Mouse (Mus musculus): ENCODE results near the gene St3gal2. TPM values are rescaled to one million over a fixed set of nuclear protein-coding genes. Genes with fewer than 3 reads are reported as not detected.
"Not testable (repeated sequence)": the region's sequence is repeated elsewhere in the genome, so short reads cannot be mapped to it uniquely, and the experiment has no call there.

The St3gal2 gene
- polyA plus RNA-seq, 1 experiment: 5.9 TPM

DNA sequence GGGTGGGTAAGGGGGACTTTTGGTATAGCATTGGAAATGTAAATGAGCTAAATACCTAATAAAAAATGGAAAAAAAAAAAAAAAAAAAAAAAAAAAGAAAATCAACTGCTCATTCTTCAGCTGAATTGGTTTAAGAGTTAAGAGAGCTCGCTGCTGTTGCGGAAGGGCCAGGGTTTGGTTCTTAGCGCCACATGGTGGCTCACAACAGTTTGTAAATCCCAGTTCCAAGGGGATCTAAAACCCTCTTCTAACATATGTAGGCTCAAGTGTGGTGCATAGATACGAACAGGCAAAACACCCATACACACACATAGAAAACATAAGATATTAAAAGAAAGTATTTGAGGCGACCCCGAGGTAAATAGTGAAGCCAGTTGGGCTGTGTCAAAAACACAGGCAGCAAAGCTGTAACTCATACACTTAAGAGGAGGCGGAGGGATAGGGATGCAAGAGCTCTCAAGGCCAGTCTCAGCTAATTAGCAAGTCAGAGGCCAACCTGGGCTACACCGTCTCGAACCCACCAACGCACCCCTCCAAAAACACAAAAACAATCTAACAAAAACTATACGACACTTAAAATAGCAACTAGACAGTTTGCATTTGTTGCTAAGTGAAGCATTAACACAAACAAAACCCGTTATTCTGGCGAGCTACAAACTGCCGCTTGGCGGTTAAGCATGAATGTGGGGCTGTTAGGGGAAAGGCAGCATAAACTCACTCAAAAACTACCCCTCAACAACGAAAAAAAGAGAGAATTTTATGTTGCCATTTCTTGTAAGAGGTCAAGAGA, 77.1 kb downstream of the St3gal2 start:
- whole genome bisulfite sequencing: 33% methylated on average over 16 of the region's 16 CpGs
- Histone ChIP-seq H3K27me3 (ENCODE audit: control insufficient read depth, insufficient read depth, low read length) (no peaks in the 10 kb centered on the region), H3K4me1 (ENCODE audit: control insufficient read depth, insufficient read depth, insufficient read length, low read length) (peaks cover 3% of the 10 kb centered on the region; the same call in 1 of the 2 replicates), H3K36me3 (ENCODE audit: control insufficient read depth, insufficient read depth, low read length) (peaks cover 18% of the 10 kb centered on the region), H3K27ac (ENCODE audit: insufficient read depth, low read depth, low read length) (0 out of 2 replicates have a peak overlapping the region, but pooled peaks have one; percentile 58), H3K4me3 (ENCODE audit: low read depth, low read length) (peak overlapping the region; percentile 98)
- TF ChIP-seq CTCF (IDR thresholded peaks at IDR 0.05; ENCODE audit: extremely low read depth, insufficient read length, insufficient replicate concordance, low read depth, low read length) (no peak), POLR2A (IDR thresholded peaks at IDR 0.05; ENCODE audit: low read depth, low read length) (no peak)

DNA sequence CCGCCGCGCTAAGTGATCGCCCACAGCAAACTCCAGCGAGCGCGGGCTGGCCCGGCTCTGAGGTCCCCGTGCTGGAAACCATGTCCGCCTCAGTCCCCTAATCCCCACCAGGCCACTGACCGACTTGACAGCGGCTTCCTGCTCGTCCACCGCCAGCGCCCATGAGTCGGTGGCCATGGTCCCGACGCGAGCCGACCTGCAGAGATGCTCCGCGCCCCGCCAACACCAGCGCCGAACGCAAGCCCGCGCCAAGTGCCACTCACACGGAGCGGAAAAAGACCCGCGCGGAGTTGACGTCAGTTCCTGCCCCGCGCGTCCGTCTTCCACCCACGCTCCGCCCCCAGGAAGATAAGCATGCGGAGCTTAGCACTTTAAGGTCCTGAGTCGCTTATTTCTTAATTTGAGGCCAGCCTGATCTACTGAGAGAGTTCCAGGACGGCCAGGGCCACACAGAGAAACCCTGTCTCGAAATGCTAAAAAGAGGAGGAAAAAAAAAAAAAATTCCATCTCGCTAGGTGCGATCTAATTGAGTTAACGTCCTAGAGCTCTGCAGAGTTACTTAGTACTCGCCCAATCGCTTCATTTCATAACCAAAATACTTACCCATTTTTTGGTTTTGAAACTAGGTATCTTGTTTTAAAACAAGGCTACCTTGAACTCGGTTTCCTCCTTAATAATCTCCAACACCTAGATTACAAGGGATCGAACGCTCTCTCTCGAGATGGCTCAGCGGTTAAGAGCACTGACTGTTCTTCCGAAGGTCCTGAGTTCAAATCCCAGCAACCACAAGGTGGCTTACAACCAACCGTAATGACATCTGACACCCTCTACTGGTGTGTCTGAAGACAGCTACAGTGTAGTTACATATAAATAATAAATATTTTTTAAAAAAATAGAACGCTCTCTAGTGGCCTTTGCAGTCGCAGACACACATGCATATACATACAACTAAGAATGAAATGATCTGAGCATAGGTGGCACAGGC, 78.1 kb downstream of the St3gal2 start, which contains the start of gene Ddx19a:
Gene Ddx19a, minus strand, starts transcription at position 254 of the 985 bp plus-strand sequence.
- TF ChIP-seq CTCF (IDR thresholded peaks at IDR 0.05; ENCODE audit: extremely low read depth, insufficient read length, insufficient replicate concordance, low read depth, low read length) (no peak), POLR2A (IDR thresholded peaks at IDR 0.05; ENCODE audit: low read depth, low read length) (peak; percentile 53)
- Histone ChIP-seq H3K36me3 (ENCODE audit: control insufficient read depth, insufficient read depth, low read length) (peaks cover 9% of the 10 kb centered on the region), H3K4me3 (ENCODE audit: low read depth, low read length) (peak within 1 kb of the TSS; percentile 98), H3K4me1 (ENCODE audit: control insufficient read depth, insufficient read depth, insufficient read length, low read length) (peaks cover 3% of the 10 kb centered on the region; the same call in 1 of the 2 replicates), H3K27me3 (ENCODE audit: control insufficient read depth, insufficient read depth, low read length) (no peaks in the 10 kb centered on the region), H3K27ac (ENCODE audit: insufficient read depth, low read depth, low read length) (peak within 1 kb of the TSS; percentile 58)
- WGBS: 4% methylated on average over 58 of the region's 58 CpGs

DNA sequence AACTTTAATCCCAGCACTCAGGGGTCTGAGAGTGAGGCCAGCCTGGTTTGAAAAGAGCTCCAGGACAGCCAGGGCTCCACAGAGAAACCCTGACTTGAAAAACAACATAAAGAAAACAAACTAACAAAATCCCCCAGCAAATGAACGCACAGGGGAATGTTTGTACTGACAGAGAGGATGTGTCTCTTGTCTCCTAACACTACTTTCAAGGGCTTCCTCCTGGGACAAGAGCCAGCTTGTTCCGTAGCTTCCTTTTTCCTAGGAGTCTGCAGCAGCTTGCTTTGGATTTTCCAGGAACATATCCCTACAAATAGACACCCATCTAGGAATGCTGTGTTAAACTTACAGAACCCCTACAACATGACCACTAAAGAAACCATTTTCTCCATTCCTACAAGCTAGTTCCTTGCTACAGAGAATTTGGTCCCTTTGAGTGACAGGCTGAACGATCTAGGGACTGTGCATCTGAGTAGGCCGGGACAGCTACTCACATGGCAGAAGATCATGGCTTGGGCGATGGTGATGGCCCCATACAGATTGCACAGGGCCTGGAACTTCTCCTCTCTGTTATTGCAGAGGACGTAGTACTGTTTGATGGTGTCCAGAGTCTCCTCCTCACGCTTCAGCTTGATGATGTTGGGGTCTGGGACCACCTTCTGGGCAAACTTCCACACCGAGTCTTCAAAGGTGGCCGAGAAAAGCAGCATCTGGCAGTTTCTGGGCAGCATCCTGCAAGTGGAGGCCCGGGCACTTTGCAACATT, 90.7 kb downstream of the St3gal2 start:
- 88% methylated on average over 9 of the region's 10 CpGs for WGBS
- not testable (repeated sequence) for H3K4me3 ChIP-seq (ENCODE audit: low read depth, low read length)

More for the DNA sequence above, 90.7 kb downstream of the St3gal2 start:
- H3K27me3 ChIP-seq (ENCODE audit: control insufficient read depth, insufficient read depth, low read length); H3K4me1 ChIP-seq (ENCODE audit: control insufficient read depth, insufficient read depth, insufficient read length, low read length); H3K27ac ChIP-seq (ENCODE audit: insufficient read depth, low read depth, low read length): not testable (repeated sequence)
- peaks cover 27% of the 10 kb centered on the region for H3K36me3 ChIP-seq (ENCODE audit: control insufficient read depth, insufficient read depth, low read length)

Other genes with a start within 250 kb of the St3gal2 start
- gene Mtss1l, start 198.4 kb upstream of the St3gal2 start, polyA plus RNA-seq (2012; rRNA removed): 19.3 and 21.9 TPM in 2 replicates
- gene Il34, start 114.0 kb upstream of the St3gal2 start, polyA plus RNA-seq (2012; rRNA removed): 7.6 and 16.7 TPM in 2 replicates
- gene Cog4, start 73.3 kb upstream of the St3gal2 start, polyA plus RNA-seq (2012; rRNA removed): 13.5 and 21.6 TPM in 2 replicates
- gene Sf3b3, start 73.1 kb upstream of the St3gal2 start, polyA plus RNA-seq (2012; rRNA removed): 9.1 and 14.4 TPM in 2 replicates
- gene Fuk, start 17.4 kb upstream of the St3gal2 start, polyA plus RNA-seq (2012; rRNA removed): 17.9 and 21.7 TPM in 2 replicates
- 5.3 and 10.4 TPM in 2 replicates for gene Ddx19a, start 77.9 kb downstream of the St3gal2 start, polyA plus RNA-seq (2012; rRNA removed)
- 1.3 and 1.7 TPM in 2 replicates for gene Ddx19b, start 111.8 kb downstream of the St3gal2 start, polyA plus RNA-seq (2012; rRNA removed)
- 7.9 and 23.6 TPM in 2 replicates for gene Aars, start 113.2 kb downstream of the St3gal2 start, polyA plus RNA-seq (2012; rRNA removed)
- 23.6 and 25.8 TPM in 2 replicates for gene Exosc6, start 136.4 kb downstream of the St3gal2 start, polyA plus RNA-seq (2012; rRNA removed)
- gene Clec18a, start 172.5 kb downstream of the St3gal2 start, polyA plus RNA-seq (2012; rRNA removed): not detected in 2 replicates
- 6.4 and 6.7 TPM in 2 replicates for gene Pdpr, start 174.7 kb downstream of the St3gal2 start, polyA plus RNA-seq (2012; rRNA removed)

Data from small intestine, adult 2 months (tissue).